Mouse (Mus musculus) lung, adult 2 months (tissue): ENCODE data around the gene Map2k7.

Source experiments
- CTCF ChIP-seq: fragments of 200-500 bp; IDR thresholded peaks from 2 replicates; pipeline ENCODE4 v1.5.1; 2011; ENCODE audit warnings: mild to moderate bottlenecking, low read length, control low read depth; ENCODE audit not compliant: insufficient read depth
- POLR2A ChIP-seq: fragments of 200-500 bp; IDR thresholded peaks from 2 replicates; pipeline ENCODE4 v1.6.1; 2011; ENCODE audit warnings: low read depth, mild to moderate bottlenecking, control low read depth, low read length, borderline replicate concordance; ENCODE audit errors: extremely low read depth

GRCm38 (mm10) chr8:4205246-4206123 is 33.1 kb upstream of the Map2k7 start:
- TF ChIP-seq CTCF (no peak), POLR2A (no peak)
